Mouse (Mus musculus) CD4-positive naive resting alpha-beta T cell, adult 57 days (primary cell): ENCODE measurements around the gene Slc16a6. TPM values are rescaled to one million over a fixed set of nuclear protein-coding genes. Genes with fewer than 3 reads are reported as not detected.

ENCODE experiments used
- total RNA-seq: library from RNA; stranded (reverse); gene quantifications from one replicate; pipeline ENCODE4 v1.2.4, GENCODE M21; 2023

Gene Slc16a6
- 22.9 TPM for total RNA-seq

GRCm38 (mm10) chr11:109473171-109474085 is at the start of gene Slc16a6, which contains the start of gene Arsg:
TSS of gene Slc16a6 (minus strand) at chr11:109473598.
TSS of gene Arsg (plus strand) at chr11:109473374.

DNA sequence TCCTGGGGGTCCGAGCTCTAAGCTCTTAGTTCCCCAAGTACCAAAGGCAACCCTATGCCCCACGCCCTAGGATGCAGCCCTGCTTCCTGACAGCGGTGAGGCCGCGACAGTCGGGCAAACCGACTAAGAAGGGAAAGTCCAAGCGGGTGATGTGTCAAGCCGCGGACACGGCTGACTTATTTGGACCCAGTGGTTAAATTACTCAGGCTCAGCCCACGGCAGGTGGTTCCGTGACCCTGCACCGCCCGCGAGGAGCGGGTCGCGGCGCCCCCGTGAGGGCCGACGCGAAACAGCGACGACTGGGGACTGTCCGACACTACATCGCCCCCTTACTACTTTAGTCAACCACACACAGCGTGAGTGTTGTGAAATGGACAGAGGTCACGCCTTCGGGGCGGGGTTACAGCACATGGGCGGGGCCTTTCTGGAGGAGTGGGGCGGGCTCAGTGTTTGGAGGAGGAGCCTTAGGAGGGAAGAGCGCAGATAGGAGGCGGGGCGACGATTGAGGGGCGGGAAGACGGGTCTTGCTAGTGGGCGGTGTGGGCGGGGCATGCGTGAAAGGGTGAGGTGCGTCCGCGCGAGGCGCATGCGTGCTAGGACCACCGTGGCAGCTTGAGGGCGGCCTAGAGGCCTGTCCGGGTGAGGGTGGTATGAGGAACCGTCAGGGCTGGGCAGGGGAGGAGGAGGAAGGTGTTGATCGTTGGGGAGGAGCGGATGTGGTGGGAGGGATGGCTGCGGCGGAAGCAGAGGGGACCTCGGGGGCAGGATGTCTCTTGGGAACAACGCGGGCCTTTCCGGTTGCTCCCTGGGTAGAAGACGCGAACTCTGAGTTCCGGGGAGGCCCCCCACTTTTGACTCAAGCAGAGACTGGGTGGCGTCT is 47.8 kb downstream of the Slc16a6 start, which contains the start of gene Amz2:
Gene Amz2 (plus strand): TSS at position 555 of the 880 bp plus-strand sequence.

DNA sequence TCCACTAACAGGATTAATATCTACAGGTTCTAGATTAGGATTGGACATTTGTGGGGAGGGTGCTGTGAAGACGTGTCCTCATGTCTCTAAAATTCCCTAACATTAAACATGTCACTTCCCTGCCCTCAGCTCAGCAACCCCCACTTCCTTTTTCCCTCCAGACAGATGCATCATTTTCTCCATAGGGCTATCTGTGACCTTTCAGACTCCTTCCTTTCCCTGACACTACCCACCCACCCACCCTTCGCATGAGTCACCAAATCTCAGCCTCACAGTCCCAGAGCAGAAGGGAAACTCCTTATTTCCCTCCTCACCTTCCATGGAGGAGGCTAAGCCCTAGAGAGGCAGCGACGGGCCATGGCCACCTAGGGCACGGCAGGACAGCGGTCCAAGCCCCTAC is 59.8 kb downstream of the Slc16a6 start, which contains the start of gene 9930022D16Rik:
Gene 9930022D16Rik (plus strand): TSS at position 301 of the 400 bp plus-strand sequence.

Other genes starting within 250 kb of the Slc16a6 start
- 0.35 TPM for gene Rgs9, start 175.5 kb downstream of the Slc16a6 start, total RNA-seq
- gene Gna13, start 110.8 kb downstream of the Slc16a6 start, total RNA-seq, result 123 TPM
- 1.0 TPM for gene 9930022D16Rik, start 59.7 kb downstream of the Slc16a6 start, total RNA-seq
- 51.0 TPM for gene Amz2, start 47.7 kb downstream of the Slc16a6 start, total RNA-seq
- 2.1 TPM for gene Arsg, start 224 bp downstream of the Slc16a6 start, total RNA-seq
- gene Wipi1, start 138.4 kb upstream of the Slc16a6 start, total RNA-seq, result 0.59 TPM
- 284 TPM for gene Prkar1a, start 175.8 kb upstream of the Slc16a6 start, total RNA-seq
- gene Fam20a, start 248.7 kb upstream of the Slc16a6 start, total RNA-seq, result 0.59 TPM